Mouse (Mus musculus): ENCODE data around the gene Pah.

- TF ChIP-seq GATA1 (IDR thresholded peaks at IDR 0.05; ENCODE audit: borderline replicate concordance, low read length) (no peak), FLI1 (IDR thresholded peaks at IDR 0.05; ENCODE audit: low read length) (no peak)
Observed at GRCm38 (mm10) chr10:87492661-87493551, 28.7 kb upstream of the Pah start.

Data from megakaryocyte, embryonic 14.5 days (primary cell).